Mouse (Mus musculus): ENCODE measurements at regions not wholly inside any gene's neighbourhood (a gene's known extent, or its start where the extent isn't known, plus 50 kb on each side); places are given as distances from the start of the nearest gene placed in this dataset.

DNA sequence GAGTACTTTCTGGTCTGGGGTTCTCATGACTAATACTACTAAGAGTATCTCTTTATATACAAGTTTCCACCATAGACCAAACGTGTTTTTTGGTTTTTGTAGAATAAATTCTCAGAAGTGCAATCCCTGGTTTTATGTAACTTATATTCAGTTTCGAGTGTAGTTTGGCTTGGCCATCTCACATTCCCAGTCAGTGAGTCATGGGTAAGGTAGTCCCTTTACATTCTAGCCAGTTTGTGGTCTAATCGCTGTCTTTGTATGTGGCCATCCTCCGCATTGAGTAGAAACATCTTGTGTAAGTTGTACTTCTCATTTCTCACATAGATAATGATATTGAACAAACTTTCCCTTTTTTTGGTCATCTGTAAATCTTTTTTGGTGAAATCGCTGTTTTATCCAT lies 88.3 kb downstream of the Anxa5 start:
- Histone ChIP-seq H3K27me3 (ENCODE audit: control insufficient read depth, insufficient read depth, insufficient read length) (no peaks in the 10 kb centered on the region), H3ac (ENCODE audit: control insufficient read depth, insufficient read length, low read depth) (no peak overlapping the region), H3K79me2 (ENCODE audit: control insufficient read depth, insufficient read depth) (no peaks in the 10 kb centered on the region), H3K4me3 (ENCODE audit: insufficient read depth, poor library complexity, severe bottlenecking) (no peak overlapping the region), H3K79me3 (ENCODE audit: low read depth) (no peaks in the 10 kb centered on the region), H3K36me3 (ENCODE audit: control insufficient read depth, insufficient read depth) (no peaks in the 10 kb centered on the region)
- no peak for TF ChIP-seq CTCF (IDR thresholded peaks at IDR 0.05; ENCODE audit: control insufficient read depth, insufficient read depth, insufficient read length)
- TF ChIP-seq USF1 (IDR thresholded peaks at IDR 0.05; ENCODE audit: low read depth) = no peak
- no peak for TF ChIP-seq MYOD1 (IDR thresholded peaks at IDR 0.05; ENCODE audit: control insufficient read depth, insufficient read length, low read depth)
- TF ChIP-seq MAX (IDR thresholded peaks at IDR 0.05) = no peak
- TF ChIP-seq FOSL1 (IDR thresholded peaks at IDR 0.05; ENCODE audit: insufficient read depth, low read length, poor library complexity, severe bottlenecking) = no peak
- no peak for TF ChIP-seq CEBPB (IDR thresholded peaks at IDR 0.05; ENCODE audit: low read depth)
- TF ChIP-seq MYOG (IDR thresholded peaks at IDR 0.05; ENCODE audit: control insufficient read depth, extremely low read depth, insufficient read length) = no peak

DNA sequence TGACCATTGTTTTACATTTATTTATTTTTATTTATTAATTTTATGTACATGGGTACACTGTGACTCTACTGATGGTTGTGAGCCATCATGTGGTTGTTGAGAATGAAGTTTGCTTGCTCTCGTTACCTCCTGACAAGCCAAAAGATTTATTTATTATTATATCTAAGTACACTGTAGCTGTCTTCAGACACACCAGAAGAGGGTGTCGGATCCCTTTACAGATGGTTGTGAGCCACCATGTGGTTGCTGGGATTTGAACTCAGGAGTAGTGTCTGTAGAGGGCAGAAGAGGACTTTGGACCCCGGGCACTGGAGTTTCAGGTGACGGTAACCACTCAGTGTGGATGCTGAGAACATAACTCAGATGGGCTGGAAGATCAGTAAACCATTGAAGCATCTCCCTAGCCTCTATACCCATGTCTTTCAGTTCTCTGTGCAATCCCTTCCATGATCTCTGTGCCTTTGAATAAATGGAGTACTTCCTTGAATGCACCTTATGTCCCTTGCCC lies 92.2 kb downstream of the Anxa5 start:
- no peaks in the 10 kb centered on the region for H3K79me3 ChIP-seq (ENCODE audit: low read depth)
- TF ChIP-seq MAX (IDR thresholded peaks at IDR 0.05) (no peak), USF1 (IDR thresholded peaks at IDR 0.05; ENCODE audit: low read depth) (no peak), CTCF (IDR thresholded peaks at IDR 0.05; ENCODE audit: control insufficient read depth, insufficient read depth, insufficient read length) (no peak), CEBPB (IDR thresholded peaks at IDR 0.05; ENCODE audit: low read depth) (no peak), FOSL1 (IDR thresholded peaks at IDR 0.05; ENCODE audit: insufficient read depth, low read length, poor library complexity, severe bottlenecking) (no peak), MYOG (IDR thresholded peaks at IDR 0.05; ENCODE audit: control insufficient read depth, extremely low read depth, insufficient read length) (no peak), MYOD1 (IDR thresholded peaks at IDR 0.05; ENCODE audit: control insufficient read depth, insufficient read length, low read depth) (no peak)

DNA sequence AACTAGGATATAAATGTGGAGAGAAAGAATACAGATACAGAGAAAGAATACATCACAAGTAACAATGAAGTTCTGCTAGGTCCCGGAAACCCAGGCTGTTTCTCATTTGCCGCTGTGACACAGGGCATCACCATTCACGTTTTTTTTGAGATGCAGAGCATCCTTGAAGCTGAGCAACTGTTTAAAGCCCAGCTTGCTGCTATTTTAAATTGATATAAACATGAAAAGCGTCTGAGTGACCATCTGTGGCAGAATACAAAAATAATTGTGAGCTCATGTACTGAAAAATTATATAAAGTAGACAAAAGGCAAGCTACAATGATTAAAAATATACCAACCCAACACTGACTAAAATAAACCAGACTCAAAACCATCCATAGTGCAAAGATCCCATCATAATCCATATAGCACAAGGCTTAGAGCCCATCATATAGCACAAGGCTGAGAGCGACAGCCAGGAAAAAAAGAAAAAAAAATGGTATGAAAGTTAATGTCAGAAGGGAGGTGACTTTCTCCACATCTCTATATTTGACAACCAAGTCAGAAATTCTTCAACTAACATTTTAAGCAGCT lies 94.0 kb downstream of the Anxa5 start:
- Histone ChIP-seq H3K27me3 (ENCODE audit: control insufficient read depth, insufficient read depth, insufficient read length) (no peaks in the 10 kb centered on the region), H3K4me3 (ENCODE audit: insufficient read depth, poor library complexity, severe bottlenecking) (no peak overlapping the region), H3K36me3 (ENCODE audit: control insufficient read depth, insufficient read depth) (no peaks in the 10 kb centered on the region), H3K79me3 (ENCODE audit: low read depth) (no peaks in the 10 kb centered on the region), H3K79me2 (ENCODE audit: control insufficient read depth, insufficient read depth) (no peaks in the 10 kb centered on the region), H3ac (ENCODE audit: control insufficient read depth, insufficient read length, low read depth) (no peak overlapping the region)
- TF ChIP-seq FOSL1 (IDR thresholded peaks at IDR 0.05; ENCODE audit: insufficient read depth, low read length, poor library complexity, severe bottlenecking) = no peak
- no peak for TF ChIP-seq USF1 (IDR thresholded peaks at IDR 0.05; ENCODE audit: low read depth)
- no peak for TF ChIP-seq MYOG (IDR thresholded peaks at IDR 0.05; ENCODE audit: control insufficient read depth, extremely low read depth, insufficient read length)
- no peak for TF ChIP-seq CTCF (IDR thresholded peaks at IDR 0.05; ENCODE audit: control insufficient read depth, insufficient read depth, insufficient read length)
- no peak for TF ChIP-seq CEBPB (IDR thresholded peaks at IDR 0.05; ENCODE audit: low read depth)
- TF ChIP-seq MAX (IDR thresholded peaks at IDR 0.05) = no peak
- TF ChIP-seq MYOD1 (IDR thresholded peaks at IDR 0.05; ENCODE audit: control insufficient read depth, insufficient read length, low read depth) = no peak

More for the DNA sequence above, 92.2 kb downstream of the Anxa5 start:
- H3K79me2 ChIP-seq (ENCODE audit: control insufficient read depth, insufficient read depth) = no peaks in the 10 kb centered on the region
- no peaks in the 10 kb centered on the region for H3K27me3 ChIP-seq (ENCODE audit: control insufficient read depth, insufficient read depth, insufficient read length)
- H3ac ChIP-seq (ENCODE audit: control insufficient read depth, insufficient read length, low read depth) = no peak overlapping the region
- no peak overlapping the region for H3K4me3 ChIP-seq (ENCODE audit: insufficient read depth, poor library complexity, severe bottlenecking)
- H3K36me3 ChIP-seq (ENCODE audit: control insufficient read depth, insufficient read depth) = no peaks in the 10 kb centered on the region

DNA sequence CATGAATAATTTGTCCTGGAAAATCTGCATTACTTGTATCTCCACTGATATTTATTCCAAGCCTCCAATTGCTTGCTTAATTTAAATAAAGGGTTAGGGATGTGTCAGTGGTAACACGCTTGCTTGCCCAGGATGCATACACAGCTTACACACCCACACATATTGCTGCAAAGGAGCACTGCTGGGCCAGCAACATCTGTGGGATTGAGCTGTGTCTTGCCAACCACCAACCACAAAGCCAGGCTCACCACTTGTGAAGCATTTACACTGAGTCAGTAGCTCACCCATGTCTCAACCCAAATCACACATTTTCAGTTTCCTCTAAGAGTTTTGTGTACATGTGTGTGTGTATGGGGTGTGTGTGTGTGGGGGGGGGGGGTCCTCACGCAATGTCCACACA lies 100.0 kb downstream of the Anxa5 start:
- Histone ChIP-seq H3ac (ENCODE audit: control insufficient read depth, insufficient read length, low read depth) (no peak overlapping the region), H3K79me3 (ENCODE audit: low read depth) (no peaks in the 10 kb centered on the region), H3K4me3 (ENCODE audit: insufficient read depth, poor library complexity, severe bottlenecking) (no peak overlapping the region), H3K27me3 (ENCODE audit: control insufficient read depth, insufficient read depth, insufficient read length) (no peaks in the 10 kb centered on the region), H3K36me3 (ENCODE audit: control insufficient read depth, insufficient read depth) (no peaks in the 10 kb centered on the region), H3K79me2 (ENCODE audit: control insufficient read depth, insufficient read depth) (no peaks in the 10 kb centered on the region)
- peak; percentile 10 for TF ChIP-seq MYOD1 (IDR thresholded peaks at IDR 0.05; ENCODE audit: control insufficient read depth, insufficient read length, low read depth)
- TF ChIP-seq CTCF (IDR thresholded peaks at IDR 0.05; ENCODE audit: control insufficient read depth, insufficient read depth, insufficient read length) = no peak

DNA sequence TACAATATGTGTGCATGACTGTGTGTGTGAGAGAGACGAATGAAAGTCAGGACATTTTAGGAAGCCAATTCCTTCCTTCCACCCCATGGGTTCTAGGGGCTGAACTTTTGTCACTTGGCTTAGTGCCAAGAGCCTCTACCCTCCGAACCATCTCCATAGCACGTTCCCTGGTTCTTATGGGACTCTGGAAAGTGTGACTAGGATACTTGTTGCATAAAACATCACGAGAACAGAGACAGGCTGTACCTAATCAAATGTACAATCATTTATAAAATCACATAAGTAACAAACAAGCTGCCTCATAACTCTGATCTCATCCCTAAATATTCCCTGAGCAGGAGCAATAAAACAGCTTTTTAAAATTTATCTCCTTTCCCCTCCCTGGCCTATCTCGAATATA lies 100.8 kb downstream of the Anxa5 start:
- H3K36me3 ChIP-seq (ENCODE audit: control insufficient read depth, insufficient read depth) = no peaks in the 10 kb centered on the region
- TF ChIP-seq MAX (IDR thresholded peaks at IDR 0.05) (no peak), CTCF (IDR thresholded peaks at IDR 0.05; ENCODE audit: control insufficient read depth, insufficient read depth, insufficient read length) (no peak), FOSL1 (IDR thresholded peaks at IDR 0.05; ENCODE audit: insufficient read depth, low read length, poor library complexity, severe bottlenecking) (no peak), USF1 (IDR thresholded peaks at IDR 0.05; ENCODE audit: low read depth) (no peak), MYOD1 (IDR thresholded peaks at IDR 0.05; ENCODE audit: control insufficient read depth, insufficient read length, low read depth) (no peak), CEBPB (IDR thresholded peaks at IDR 0.05; ENCODE audit: low read depth) (no peak), MYOG (IDR thresholded peaks at IDR 0.05; ENCODE audit: control insufficient read depth, extremely low read depth, insufficient read length) (no peak)
- H3K79me3 ChIP-seq (ENCODE audit: low read depth) = no peaks in the 10 kb centered on the region
- no peaks in the 10 kb centered on the region for H3K79me2 ChIP-seq (ENCODE audit: control insufficient read depth, insufficient read depth)
- H3K27me3 ChIP-seq (ENCODE audit: control insufficient read depth, insufficient read depth, insufficient read length) = no peaks in the 10 kb centered on the region
- no peak overlapping the region for H3ac ChIP-seq (ENCODE audit: control insufficient read depth, insufficient read length, low read depth)
- no peak overlapping the region for H3K4me3 ChIP-seq (ENCODE audit: insufficient read depth, poor library complexity, severe bottlenecking)

DNA sequence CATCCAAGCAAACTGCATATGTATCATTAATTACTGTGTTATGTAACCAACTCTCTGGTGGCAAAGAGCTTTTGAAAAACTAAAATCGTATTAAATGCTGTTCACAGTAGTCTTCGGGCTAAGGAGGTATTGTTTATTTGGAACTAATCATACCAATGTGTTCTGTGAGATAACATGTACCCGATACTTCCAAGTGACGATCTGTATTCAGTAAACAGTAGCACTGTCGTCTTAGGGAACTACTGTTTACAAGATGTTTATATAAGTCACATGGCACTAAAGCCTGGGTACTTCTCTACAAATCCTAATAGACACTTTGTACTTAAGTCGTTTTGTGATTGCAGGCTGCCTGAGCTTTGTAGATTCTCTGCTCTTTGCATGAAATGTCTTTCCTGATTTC lies 114.8 kb downstream of the Anxa5 start:
- Histone ChIP-seq H3K36me3 (ENCODE audit: control insufficient read depth, insufficient read depth) (no peaks in the 10 kb centered on the region), H3K79me3 (ENCODE audit: low read depth) (no peaks in the 10 kb centered on the region), H3K27me3 (ENCODE audit: control insufficient read depth, insufficient read depth, insufficient read length) (no peaks in the 10 kb centered on the region), H3ac (ENCODE audit: control insufficient read depth, insufficient read length, low read depth) (no peak overlapping the region), H3K4me3 (ENCODE audit: insufficient read depth, poor library complexity, severe bottlenecking) (no peak overlapping the region), H3K79me2 (ENCODE audit: control insufficient read depth, insufficient read depth) (no peaks in the 10 kb centered on the region)
- no peak for TF ChIP-seq USF1 (IDR thresholded peaks at IDR 0.05; ENCODE audit: low read depth)
- TF ChIP-seq CTCF (IDR thresholded peaks at IDR 0.05; ENCODE audit: control insufficient read depth, insufficient read depth, insufficient read length) = no peak
- TF ChIP-seq FOSL1 (IDR thresholded peaks at IDR 0.05; ENCODE audit: insufficient read depth, low read length, poor library complexity, severe bottlenecking) = no peak
- TF ChIP-seq MYOG (IDR thresholded peaks at IDR 0.05; ENCODE audit: control insufficient read depth, extremely low read depth, insufficient read length) = no peak
- no peak for TF ChIP-seq MYOD1 (IDR thresholded peaks at IDR 0.05; ENCODE audit: control insufficient read depth, insufficient read length, low read depth)
- no peak for TF ChIP-seq CEBPB (IDR thresholded peaks at IDR 0.05; ENCODE audit: low read depth)
- TF ChIP-seq MAX (IDR thresholded peaks at IDR 0.05) = no peak

Measured in C2C12 (cell line).